Mouse (Mus musculus) inflammation-experienced regulatory T-cells (primary cell): ENCODE data around the gene Sgsm2. TPM values are rescaled to one million over a fixed set of nuclear protein-coding genes. Genes with fewer than 3 reads are reported as not detected.

Experiments used
- polyA plus RNA-seq, 2 experiments: library from polyadenylated mRNA; unstranded; fragments of 100-300 nt; shearing (Covaris generic); gene quantifications; one replicate each; pipeline ENCODE4 v1.2.1; 2017

Sgsm2 gene
- 1 to 10 TPM; 3.8 to 4.5 TPM for polyA plus RNA-seq

DNA sequence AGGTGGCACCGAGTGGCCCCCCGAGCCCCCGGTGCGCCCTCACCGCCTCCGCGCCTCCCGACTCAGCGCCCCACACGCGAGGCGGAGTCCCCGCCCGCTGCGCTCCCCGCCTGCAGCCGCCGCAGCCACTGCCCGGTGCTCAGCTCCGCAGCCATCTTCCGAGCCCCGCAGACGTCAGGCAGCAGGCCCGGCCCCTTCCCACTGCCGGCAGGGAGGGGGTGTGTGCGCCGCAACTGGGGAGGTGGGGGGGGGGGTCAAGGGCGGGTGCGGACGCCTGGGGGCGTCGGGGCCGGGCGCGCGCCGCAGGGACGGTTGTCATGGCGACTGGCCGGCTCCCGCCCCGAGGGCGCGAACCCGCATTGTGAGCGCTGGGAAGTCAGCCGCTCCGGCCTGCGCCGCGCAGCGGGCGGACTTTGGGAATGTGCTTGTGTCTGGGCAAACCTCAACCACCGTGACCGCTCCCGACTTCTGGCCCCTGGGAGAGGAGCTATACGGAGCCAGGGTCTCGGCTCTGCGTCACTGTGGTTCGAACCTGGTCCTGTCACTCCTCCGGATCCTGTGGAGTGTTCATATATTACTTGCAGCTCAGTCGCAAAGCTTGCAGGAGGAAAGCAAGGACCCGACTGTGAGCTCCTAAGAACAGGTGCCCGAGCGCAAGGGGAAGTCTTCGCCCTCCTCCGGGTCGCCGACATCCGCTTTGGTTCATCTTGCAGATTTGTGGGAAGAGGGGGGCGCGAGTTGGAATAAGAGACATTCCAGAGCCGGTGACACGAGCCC lies at the start of gene Sgsm2:
TSS of gene Sgsm2 (minus strand) at position 160 of the 777 bp plus-strand sequence.

DNA sequence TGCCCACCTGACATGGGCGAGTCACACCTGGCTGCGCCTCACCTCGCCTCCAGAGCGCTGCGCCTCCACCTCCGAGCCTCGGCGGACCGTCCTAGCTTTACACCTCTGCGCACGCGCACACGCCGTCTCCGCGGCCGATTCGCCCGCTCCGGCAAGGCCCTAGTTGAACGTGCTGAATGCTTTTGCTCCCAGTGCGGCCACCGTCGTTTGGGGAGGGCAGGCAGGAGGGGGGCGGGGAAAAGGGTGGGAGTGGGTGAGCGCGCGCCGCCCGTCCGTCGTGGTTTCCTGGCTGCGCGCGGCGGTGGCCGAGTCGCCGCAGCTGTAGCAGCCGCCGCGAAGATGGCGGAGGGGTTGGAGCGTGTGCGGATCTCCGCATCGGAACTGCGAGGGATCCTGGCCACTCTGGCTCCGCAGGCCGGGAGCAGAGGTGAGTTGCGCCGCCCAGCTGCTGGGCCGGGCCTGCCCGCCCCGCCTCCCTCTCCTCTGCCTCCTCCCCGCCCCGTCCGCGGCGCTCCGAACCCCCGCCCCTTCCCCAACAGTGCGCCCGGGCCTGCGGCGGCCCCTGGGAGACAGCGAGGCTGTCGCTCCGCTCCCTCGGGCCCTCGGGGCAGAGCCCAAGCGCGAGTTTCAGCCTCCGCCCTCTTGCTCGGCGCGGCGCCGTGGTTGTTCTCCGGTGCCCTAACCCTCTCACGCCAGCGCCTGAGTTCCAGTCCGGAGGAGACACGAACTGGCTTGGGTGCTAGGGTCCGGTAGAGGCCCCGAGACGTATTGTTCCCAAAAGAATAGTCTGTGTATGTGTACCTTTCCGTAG lies 28.9 kb upstream of the Sgsm2 start, which contains the start of the genes Smg6 and Srr:
TSS of gene Smg6 (plus strand) at position 247 of the 811 bp plus-strand sequence.
TSS of gene Srr (minus strand) at position 372 of the 811 bp plus-strand sequence.

DNA sequence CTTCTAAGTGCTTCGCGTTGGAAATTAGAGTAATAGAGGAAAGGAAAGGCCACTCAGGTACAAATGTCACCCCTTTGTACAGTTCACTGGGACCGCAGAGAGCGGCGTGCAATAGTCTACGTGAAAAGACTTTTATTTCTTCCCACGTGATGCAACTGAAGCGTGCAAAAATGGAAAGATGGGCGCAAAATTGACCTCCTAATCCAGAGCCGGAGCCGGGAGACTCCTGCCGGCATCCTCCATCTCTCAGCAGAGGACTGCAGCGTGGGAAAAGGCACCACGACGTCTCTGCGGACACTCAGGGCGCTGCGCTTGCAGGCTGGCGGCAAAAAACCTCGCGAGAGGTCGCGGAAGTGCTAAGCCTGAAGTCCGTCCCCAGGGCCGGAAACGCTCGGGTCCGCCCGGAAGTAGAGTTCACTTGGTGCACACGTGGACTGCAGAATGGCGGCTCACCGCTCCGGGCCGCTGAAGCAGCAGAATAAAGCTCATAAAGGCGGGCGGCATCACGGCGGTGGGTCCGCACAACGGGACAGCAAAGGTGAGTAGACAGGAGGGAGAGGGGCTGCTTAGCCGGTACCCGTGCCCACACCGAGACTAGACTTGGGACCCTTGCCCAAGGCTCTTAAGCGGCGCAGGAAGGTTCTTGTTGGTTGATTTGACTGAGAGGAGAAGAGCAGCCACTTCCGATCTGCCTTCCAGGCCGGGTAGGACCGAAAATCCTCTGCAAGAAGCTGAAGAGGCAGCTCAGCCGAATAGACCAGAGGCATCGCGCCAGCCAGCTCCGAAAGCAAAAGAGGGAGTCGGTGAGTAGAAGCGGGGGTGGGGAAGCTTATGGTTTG lies 1.0 kb upstream of the Sgsm2 start, which contains the start of gene Tsr1:
TSS of gene Tsr1 (plus strand) at position 394 of the 839 bp plus-strand sequence.

DNA sequence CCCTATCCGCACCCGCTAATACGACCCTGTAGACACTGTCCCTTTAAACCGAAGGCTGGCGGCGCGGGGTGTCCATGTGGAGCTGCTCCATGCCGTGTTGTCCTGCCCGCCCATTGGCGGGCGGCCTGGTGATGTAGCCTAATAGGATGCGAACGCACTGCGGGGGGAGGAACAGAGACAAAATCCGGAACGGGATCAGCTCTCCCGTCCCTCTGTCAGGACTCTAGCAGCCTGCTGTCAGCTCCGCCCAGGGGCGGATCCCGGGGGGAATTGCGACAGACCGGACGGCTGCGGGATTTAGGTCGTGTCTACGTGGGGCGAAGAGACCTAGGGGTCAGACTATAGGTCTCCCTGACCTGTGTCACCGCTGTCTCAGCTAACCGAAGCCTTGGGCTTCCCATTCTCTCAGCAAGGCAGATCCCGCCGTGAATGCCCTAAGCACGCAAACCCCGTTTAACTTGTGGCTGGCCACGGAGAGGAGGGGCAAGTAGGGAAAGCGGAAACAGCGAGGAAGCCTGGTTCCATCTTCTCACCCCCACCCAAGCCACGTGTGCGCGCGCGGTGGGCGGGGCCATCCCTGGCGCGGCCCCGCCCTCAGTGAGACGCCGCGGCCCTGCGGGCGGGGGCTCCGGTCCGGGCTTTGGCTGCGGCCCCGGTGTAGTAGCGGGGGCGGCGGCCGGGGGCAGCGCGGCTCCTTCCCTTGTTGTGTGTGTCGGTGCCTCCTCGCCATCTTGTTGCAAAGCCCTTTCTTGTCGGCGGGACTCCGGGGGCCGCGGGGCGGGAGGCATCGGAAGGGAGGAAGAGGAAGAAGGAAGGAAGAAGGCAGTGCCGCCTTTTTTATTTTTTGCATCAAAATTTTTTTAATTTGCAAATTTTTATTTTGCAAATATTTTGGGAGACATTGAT lies 66.4 kb downstream of the Sgsm2 start, which contains the start of gene Mnt:
TSS of gene Mnt (plus strand) at position 665 of the 906 bp plus-strand sequence.

Other genes starting within 250 kb of the Sgsm2 start
- 10 to 100 TPM; 26.8 to 35.6 TPM for gene Cluh, start 247.6 kb downstream of the Sgsm2 start, polyA plus RNA-seq
- 10 to 100 TPM; 65.4 to 77.3 TPM for gene Pafah1b1, start 172.4 kb downstream of the Sgsm2 start, polyA plus RNA-seq
- gene Mettl16, start 126.2 kb downstream of the Sgsm2 start, polyA plus RNA-seq: 10 to 100 TPM; 40.0 to 41.2 TPM
- gene Mnt, start 66.1 kb downstream of the Sgsm2 start, polyA plus RNA-seq: 1 to 10 TPM; 7.8 to 8.9 TPM
- gene Tsr1, start 1.0 kb upstream of the Sgsm2 start, polyA plus RNA-seq: 10 to 100 TPM; 38.4 to 53.2 TPM
- 10 to 100 TPM; 29.7 to 32.8 TPM for gene Smg6, start 28.8 kb upstream of the Sgsm2 start, polyA plus RNA-seq
- 1 to 10 TPM; 7.2 to 7.8 TPM for gene Srr, start 28.9 kb upstream of the Sgsm2 start, polyA plus RNA-seq